Mouse (Mus musculus): ENCODE data around the gene Pradc1.

DNA sequence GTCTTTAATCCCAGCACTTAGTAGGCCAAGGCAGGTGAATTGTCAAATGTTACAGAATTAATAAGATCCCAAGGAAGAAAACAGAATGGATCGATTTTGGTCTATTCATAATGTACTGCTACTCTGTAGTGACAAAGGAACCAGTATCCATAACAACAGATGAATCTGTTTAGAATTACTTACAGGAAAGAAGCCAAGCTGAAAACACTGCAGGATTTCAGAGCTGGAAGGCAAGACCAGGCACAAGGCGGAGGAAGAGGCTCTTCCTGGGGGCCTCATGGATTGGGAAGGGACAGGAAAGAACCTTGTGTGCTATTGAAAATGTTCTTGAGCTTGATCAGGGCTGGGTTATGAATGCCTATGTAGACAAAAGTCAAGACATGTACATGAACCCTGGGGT, 34.0 kb upstream of the Pradc1 start:
- TF ChIP-seq TAL1 (conservative IDR thresholded peaks at IDR 0.05; ENCODE audit: low read depth, low read length) (no peak), GATA1 (IDR thresholded peaks at IDR 0.05; ENCODE audit: borderline replicate concordance, low read length) (no peak)

All from G1E (cell line).